Mouse (Mus musculus): ENCODE data around the gene Btla. TPM values are rescaled to one million over a fixed set of nuclear protein-coding genes. Genes with fewer than 3 reads are reported as not detected.

Btla gene
- 0.25 and 0.39 TPM in 2 replicates for polyA plus RNA-seq (2012; rRNA removed)

GRCm38 (mm10) chr16:45223648-45224388 lies at the start of gene Btla:
Gene Btla, plus strand, starts transcription at chr16:45224315.

Other genes with a start within 250 kb of the Btla start
- gene Ccdc80, start 130.9 kb upstream of the Btla start, polyA plus RNA-seq (2012; rRNA removed): 8.5 and 20.8 TPM in 2 replicates
- gene Slc35a5, start 65.6 kb upstream of the Btla start, polyA plus RNA-seq (2012; rRNA removed): 17.8 and 22.1 TPM in 2 replicates
- gene Atg3, start 65.5 kb upstream of the Btla start, polyA plus RNA-seq (2012; rRNA removed): 36.8 and 39.7 TPM in 2 replicates
- gene Cd200, start 184.7 kb downstream of the Btla start, polyA plus RNA-seq (2012; rRNA removed): 150 and 163 TPM in 2 replicates

All from central nervous system, embryonic 14 days (tissue).